Mouse (Mus musculus): Measurements from ENCODE around the gene Reep3. TPM values are rescaled to one million over a fixed set of nuclear protein-coding genes. Genes with fewer than 3 reads are reported as not detected.
A peak's percentile ranks its signal among the peaks of the same experiment; 100 is the strongest.

Gene Reep3
- polyA plus RNA-seq, 2 experiments, result 35.0 to 41.3 TPM

- Histone ChIP-seq H3K4me3 (replicated peaks; ENCODE audit: low read length) (no peak overlapping the region), H3K4me1 (ENCODE audit: control insufficient read depth, insufficient read depth, low read length) (peaks cover 5% of the 10 kb centered on the region; the same call in 1 of the 2 replicates), H3K27ac (replicated peaks; ENCODE audit: low read depth, low read length) (no peak overlapping the region), H3K27me3 (ENCODE audit: control insufficient read depth, insufficient read depth, low read length) (no peaks in the 10 kb centered on the region), H3K4me2 (replicated peaks; ENCODE audit: low read depth, low read length, severe bottlenecking) (no peak overlapping the region), H3K9me3 (ENCODE audit: control insufficient read depth, low read length) (no peaks in the 10 kb centered on the region), H3K9ac (ENCODE audit: low read depth, low read length, severe bottlenecking) (no peak overlapping the region), H3K36me3 (ENCODE audit: control insufficient read depth, insufficient read depth, low read length) (no peaks in the 10 kb centered on the region)
- no peak for TF ChIP-seq POLR2A (IDR thresholded peaks at IDR 0.05; ENCODE audit: borderline replicate concordance, extremely low read depth, insufficient read depth, insufficient read length)
- no peak for ATAC-seq (ENCODE audit: low FRiP score, low read depth)
- WGBS, result 94% methylated on average over 2 of the region's 2 CpGs
- DNase-seq (ENCODE audit: low spot score), result no peak
These were observed 37.6 kb upstream of the Reep3 start for GRCm38 (mm10) chr10:67134322-67134721.

DNA sequence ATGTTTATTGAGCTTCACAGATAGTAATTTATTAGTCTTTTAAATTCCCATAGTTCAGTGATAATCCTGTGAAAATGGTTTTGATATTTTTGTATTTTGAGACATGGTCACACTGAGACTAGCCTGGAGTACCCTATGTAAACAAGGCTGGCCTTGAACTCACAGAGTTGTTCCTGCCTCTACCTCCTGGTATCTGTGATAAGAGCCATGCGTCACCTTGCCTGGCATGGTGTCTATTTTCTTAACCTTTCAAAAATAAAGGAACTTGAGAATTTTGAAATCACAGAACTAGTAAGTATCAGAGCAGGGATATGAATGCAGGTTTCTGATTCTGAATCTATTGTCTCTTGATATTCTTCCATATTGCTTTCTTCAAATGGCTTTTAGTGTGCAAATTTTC is 35.0 kb upstream of the Reep3 start:
- Histone ChIP-seq H3K9me3 (ENCODE audit: control insufficient read depth, low read length) (no peaks in the 10 kb centered on the region), H3K9ac (ENCODE audit: low read depth, low read length, severe bottlenecking) (no peak overlapping the region), H3K4me3 (replicated peaks; ENCODE audit: low read length) (no peak overlapping the region), H3K4me1 (ENCODE audit: control insufficient read depth, insufficient read depth, low read length) (peaks cover 10% of the 10 kb centered on the region), H3K4me2 (replicated peaks; ENCODE audit: low read depth, low read length, severe bottlenecking) (no peak overlapping the region), H3K27ac (replicated peaks; ENCODE audit: low read depth, low read length) (no peak overlapping the region), H3K27me3 (ENCODE audit: control insufficient read depth, insufficient read depth, low read length) (no peaks in the 10 kb centered on the region), H3K36me3 (ENCODE audit: control insufficient read depth, insufficient read depth, low read length) (no peaks in the 10 kb centered on the region)
- 91% methylated on average over 1 of the region's 1 CpGs for WGBS
- ATAC-seq (ENCODE audit: low FRiP score, low read depth), result no peak
- TF ChIP-seq POLR2A (IDR thresholded peaks at IDR 0.05; ENCODE audit: borderline replicate concordance, extremely low read depth, insufficient read depth, insufficient read length), result no peak
- no peak for DNase-seq (ENCODE audit: low spot score)

GRCm38 (mm10) chr10:67129531-67129930 is 32.8 kb upstream of the Reep3 start:
- H3K9ac ChIP-seq (ENCODE audit: low read depth, low read length, severe bottlenecking), result no peak overlapping the region
- no peak overlapping the region for H3K4me3 ChIP-seq (replicated peaks; ENCODE audit: low read length)
- 52% methylated on average over 1 of the region's 1 CpGs for WGBS
- H3K4me1 ChIP-seq (ENCODE audit: control insufficient read depth, insufficient read depth, low read length), result peaks cover 14% of the 10 kb centered on the region
- H3K36me3 ChIP-seq (ENCODE audit: control insufficient read depth, insufficient read depth, low read length), result no peaks in the 10 kb centered on the region
- ATAC-seq (ENCODE audit: low FRiP score, low read depth), result no peak
- no peaks in the 10 kb centered on the region for H3K27me3 ChIP-seq (ENCODE audit: control insufficient read depth, insufficient read depth, low read length)
- no peak overlapping the region for H3K4me2 ChIP-seq (replicated peaks; ENCODE audit: low read depth, low read length, severe bottlenecking)
- H3K9me3 ChIP-seq (ENCODE audit: control insufficient read depth, low read length), result no peaks in the 10 kb centered on the region
- DNase-seq (ENCODE audit: low spot score), result no peak
- H3K27ac ChIP-seq (replicated peaks; ENCODE audit: low read depth, low read length), result no peak overlapping the region
- no peak for TF ChIP-seq POLR2A (IDR thresholded peaks at IDR 0.05; ENCODE audit: borderline replicate concordance, extremely low read depth, insufficient read depth, insufficient read length)

GRCm38 (mm10) chr10:67126859-67127758 is 30.4 kb upstream of the Reep3 start:
- peak; percentile 32 for DNase-seq (ENCODE audit: low spot score)
- Histone ChIP-seq H3K4me1 (ENCODE audit: control insufficient read depth, insufficient read depth, low read length) (peaks cover 14% of the 10 kb centered on the region), H3K9ac (ENCODE audit: low read depth, low read length, severe bottlenecking) (peak overlapping the region; percentile 75), H3K27ac (replicated peaks; ENCODE audit: low read depth, low read length) (peak overlapping the region; percentile 84), H3K27me3 (ENCODE audit: control insufficient read depth, insufficient read depth, low read length) (no peaks in the 10 kb centered on the region), H3K4me3 (replicated peaks; ENCODE audit: low read length) (peak overlapping the region; percentile 86), H3K9me3 (ENCODE audit: control insufficient read depth, low read length) (no peaks in the 10 kb centered on the region), H3K36me3 (ENCODE audit: control insufficient read depth, insufficient read depth, low read length) (no peaks in the 10 kb centered on the region), H3K4me2 (replicated peaks; ENCODE audit: low read depth, low read length, severe bottlenecking) (peak overlapping the region; percentile 93)
- no peak for TF ChIP-seq POLR2A (IDR thresholded peaks at IDR 0.05; ENCODE audit: borderline replicate concordance, extremely low read depth, insufficient read depth, insufficient read length)
- ATAC-seq (ENCODE audit: low FRiP score, low read depth), result peak; percentile 65
- 2% methylated on average over 72 of the region's 115 CpGs for WGBS

DNA sequence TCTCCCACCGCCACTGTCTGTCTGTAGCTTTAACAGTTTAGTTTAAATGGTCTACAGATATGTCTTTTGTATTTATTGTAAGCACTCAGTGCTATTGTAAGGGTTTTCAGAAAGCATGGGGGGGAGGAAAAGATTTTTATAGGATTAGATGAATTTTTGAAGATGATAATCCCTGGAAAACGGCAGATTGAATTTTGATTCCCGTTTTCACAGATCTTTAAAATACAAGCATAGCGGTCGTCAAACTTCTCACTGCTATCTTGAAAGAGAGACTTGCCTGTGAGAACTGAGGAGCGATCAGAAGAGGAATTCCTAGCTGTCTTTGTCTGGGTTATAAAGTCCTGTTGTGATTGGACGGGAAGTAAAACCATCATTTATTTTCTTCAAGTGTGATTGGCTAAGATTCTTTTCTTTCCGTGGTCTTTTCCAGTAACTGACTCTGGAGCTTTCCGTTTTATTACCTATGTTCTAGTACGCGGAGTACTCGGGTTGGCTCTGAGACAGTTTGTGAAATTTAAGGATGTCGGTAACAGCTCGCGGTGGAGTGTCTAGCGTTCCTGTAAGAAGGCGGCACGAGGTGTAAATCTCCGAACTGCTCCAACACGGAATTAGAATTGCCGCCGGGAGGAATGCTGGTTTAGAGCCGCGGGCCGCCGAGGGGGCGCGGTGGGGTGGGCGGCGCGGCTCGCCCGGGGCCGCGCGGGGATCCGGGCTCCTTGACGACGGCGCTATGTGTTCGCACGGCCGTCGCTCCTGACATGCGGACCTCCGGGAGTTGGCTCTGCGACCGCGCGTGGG is 29.5 kb upstream of the Reep3 start:
- H3K36me3 ChIP-seq (ENCODE audit: control insufficient read depth, insufficient read depth, low read length), result no peaks in the 10 kb centered on the region
- H3K9ac ChIP-seq (ENCODE audit: low read depth, low read length, severe bottlenecking), result peak overlapping the region; percentile 75
- no peaks in the 10 kb centered on the region for H3K27me3 ChIP-seq (ENCODE audit: control insufficient read depth, insufficient read depth, low read length)
- DNase-seq (ENCODE audit: low spot score) (peak; percentile 85), ATAC-seq (ENCODE audit: low FRiP score, low read depth) (peak; percentile 77)
- no peaks in the 10 kb centered on the region for H3K9me3 ChIP-seq (ENCODE audit: control insufficient read depth, low read length)
- H3K4me3 ChIP-seq (replicated peaks; ENCODE audit: low read length), result peak overlapping the region; percentile 86
- H3K4me1 ChIP-seq (ENCODE audit: control insufficient read depth, insufficient read depth, low read length), result peaks cover 14% of the 10 kb centered on the region
- peak overlapping the region; percentile 93 for H3K4me2 ChIP-seq (replicated peaks; ENCODE audit: low read depth, low read length, severe bottlenecking)
- under 1% methylated on average over 45 of the region's 50 CpGs for WGBS
- no peak for TF ChIP-seq POLR2A (IDR thresholded peaks at IDR 0.05; ENCODE audit: borderline replicate concordance, extremely low read depth, insufficient read depth, insufficient read length)
- H3K27ac ChIP-seq (replicated peaks; ENCODE audit: low read depth, low read length), result peak overlapping the region; percentile 84

Data from limb, embryonic 14.5 days (tissue).